Mouse (Mus musculus): ENCODE measurements at regions not wholly inside any gene's neighbourhood (a gene's known extent, or its start where the extent isn't known, plus 50 kb on each side); places are given as distances from the start of the nearest gene placed in this dataset.

GRCm38 (mm10) chr8:127662776-127663499 lies 599.2 kb downstream of the Pard3 start:
- DNase-seq (ENCODE audit: low spot score in 2 of 2): no peak

GRCm38 (mm10) chr8:127666606-127667005 lies 602.9 kb downstream of the Pard3 start:
- DNase-seq (ENCODE audit: low spot score in 2 of 2): no peak

GRCm38 (mm10) chr8:127668991-127669390 lies 605.3 kb downstream of the Pard3 start:
- no peak for DNase-seq (ENCODE audit: low spot score in 2 of 2)

- DNase-seq (ENCODE audit: low spot score in 2 of 2): no peak
These were observed 610.4 kb downstream of the Pard3 start for GRCm38 (mm10) chr8:127674063-127674462.

GRCm38 (mm10) chr8:127675377-127675776 lies 611.7 kb downstream of the Pard3 start:
- peak in 1 of 2 experiments; percentile 20 for DNase-seq (ENCODE audit: low spot score in 2 of 2)

- DNase-seq (ENCODE audit: low spot score in 2 of 2): no peak
These were observed 616.5 kb downstream of the Pard3 start for GRCm38 (mm10) chr8:127680205-127680604.

GRCm38 (mm10) chr8:127684213-127684612 lies 620.5 kb downstream of the Pard3 start:
- DNase-seq (ENCODE audit: low spot score in 2 of 2): no peak

GRCm38 (mm10) chr8:127690792-127691191 lies 627.1 kb downstream of the Pard3 start:
- no peak for DNase-seq (ENCODE audit: low spot score in 2 of 2)

- DNase-seq (ENCODE audit: low spot score in 2 of 2): no peak
These were observed 634.7 kb downstream of the Pard3 start for GRCm38 (mm10) chr8:127698404-127698803.

GRCm38 (mm10) chr8:127704406-127704805 lies 640.7 kb downstream of the Pard3 start:
- no peak for DNase-seq (ENCODE audit: low spot score in 2 of 2)

GRCm38 (mm10) chr8:127706051-127706835 lies 642.5 kb downstream of the Pard3 start:
- peak; percentile 80 to 89 for DNase-seq (ENCODE audit: low spot score in 2 of 2)

GRCm38 (mm10) chr8:127709439-127709838 lies 645.7 kb downstream of the Pard3 start:
- DNase-seq (ENCODE audit: low spot score in 2 of 2): no peak

- no peak for DNase-seq (ENCODE audit: low spot score in 2 of 2)
These were observed 643.3 kb upstream of the Nrp1 start for GRCm38 (mm10) chr8:127715097-127715496.

GRCm38 (mm10) chr8:127717969-127718368 lies 640.4 kb upstream of the Nrp1 start:
- DNase-seq (ENCODE audit: low spot score in 2 of 2): no peak

GRCm38 (mm10) chr8:127719881-127720280 lies 638.5 kb upstream of the Nrp1 start:
- DNase-seq (ENCODE audit: low spot score in 2 of 2): no peak

GRCm38 (mm10) chr8:127720593-127721290 lies 637.7 kb upstream of the Nrp1 start:
- no peak for DNase-seq (ENCODE audit: low spot score in 2 of 2)

- no peak for DNase-seq (ENCODE audit: low spot score in 2 of 2)
These were observed 636.8 kb upstream of the Nrp1 start for GRCm38 (mm10) chr8:127721624-127722023.

GRCm38 (mm10) chr8:127734059-127734458 lies 624.3 kb upstream of the Nrp1 start:
- no peak for DNase-seq (ENCODE audit: low spot score in 2 of 2)

- DNase-seq (ENCODE audit: low spot score in 2 of 2): peak in 1 of 2 experiments; percentile 19
These were observed 616.2 kb upstream of the Nrp1 start for GRCm38 (mm10) chr8:127742236-127742635.

- no peak for DNase-seq (ENCODE audit: low spot score in 2 of 2)
These were observed 613.2 kb upstream of the Nrp1 start for GRCm38 (mm10) chr8:127745221-127745620.

GRCm38 (mm10) chr8:127746456-127746855 lies 611.9 kb upstream of the Nrp1 start:
- DNase-seq (ENCODE audit: low spot score in 2 of 2): no peak

GRCm38 (mm10) chr8:127752871-127753270 lies 605.5 kb upstream of the Nrp1 start:
- no peak for DNase-seq (ENCODE audit: low spot score in 2 of 2)
